Mouse (Mus musculus) adipose tissue, adult 10 weeks (tissue): ENCODE results near the gene Uevld. TPM values are rescaled to one million over a fixed set of nuclear protein-coding genes. Genes with fewer than 3 reads are reported as not detected.

Experiments used
- polyA plus RNA-seq: library from polyadenylated mRNA; stranded (reverse); fragments of 350-450 nt; fragmentation: Illumina TruSeq; extraction: RNeasy Lipid Tissue Mini Kit (QIAGEN cat#74804); gene quantifications from one replicate; pipeline ENCODE4 v1.2.3, GENCODE M21; 2014; ENCODE audit warnings: low read depth, low replicate concordance

Gene Uevld
- polyA plus RNA-seq = 15.0 TPM

DNA sequence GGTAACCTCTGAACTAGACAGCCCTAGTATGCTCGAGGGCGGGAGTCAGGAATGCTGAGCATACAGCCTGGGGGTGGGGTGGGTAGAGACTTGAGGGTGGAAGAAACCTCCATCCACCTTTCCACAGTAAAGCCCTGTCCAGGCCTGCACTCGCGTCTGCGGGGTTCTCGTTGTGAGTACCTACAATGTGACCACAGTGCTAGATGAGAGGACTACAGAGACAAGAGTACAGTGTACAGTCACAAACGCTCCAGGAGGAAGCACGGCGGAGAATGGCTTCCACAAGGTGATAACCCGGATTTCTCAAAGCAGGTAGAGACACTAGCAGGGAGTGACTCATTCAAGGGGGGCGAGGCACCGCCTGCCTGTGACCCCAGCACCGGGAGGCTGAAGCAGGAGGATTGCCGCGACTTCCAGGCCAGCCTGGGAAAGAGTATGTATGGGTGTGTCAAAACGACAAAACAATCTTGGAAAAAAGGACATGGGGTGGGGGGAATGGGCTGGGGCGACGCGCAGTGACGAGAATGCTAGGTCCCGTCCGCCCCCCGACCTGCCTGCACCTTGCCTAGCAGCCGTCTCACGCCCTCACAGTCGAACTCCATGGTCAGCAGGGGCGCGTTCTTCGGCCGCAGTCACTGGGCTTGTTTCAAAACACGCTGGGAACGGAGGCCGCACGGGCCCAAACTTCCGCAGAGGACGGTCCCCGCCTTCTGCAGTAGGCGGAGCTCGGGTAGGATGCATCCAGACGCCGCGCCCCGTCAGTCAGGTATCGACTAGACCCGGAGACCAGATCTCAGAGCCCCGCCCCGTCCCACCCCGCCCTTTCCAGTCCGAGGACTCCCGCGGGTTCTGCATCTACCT, at the start of gene Uevld:
TSS of gene Uevld (minus strand) at position 697 of the 861 bp plus-strand sequence.

DNA sequence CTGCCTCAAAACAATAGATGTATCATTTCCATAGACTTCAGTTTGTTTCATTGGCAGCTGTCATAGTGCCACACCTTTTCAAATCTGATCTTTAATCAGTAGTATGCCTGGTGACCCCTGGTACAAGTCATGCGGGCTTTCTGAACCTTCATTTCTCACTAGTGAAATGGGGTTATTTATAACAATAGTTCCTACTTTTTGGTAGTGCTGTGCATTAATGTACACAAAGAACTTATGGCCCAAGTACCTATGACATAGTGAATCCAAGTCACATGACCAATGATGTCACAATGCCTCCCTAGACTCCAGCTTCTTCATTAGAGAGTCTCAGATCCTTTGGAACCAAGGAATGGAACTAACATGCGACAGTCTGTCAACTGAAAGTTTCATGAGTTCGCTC, 25.0 kb upstream of the Uevld start, which contains the start of gene Gm9999:
TSS of gene Gm9999 (plus strand) at position 301 of the 400 bp plus-strand sequence.

DNA sequence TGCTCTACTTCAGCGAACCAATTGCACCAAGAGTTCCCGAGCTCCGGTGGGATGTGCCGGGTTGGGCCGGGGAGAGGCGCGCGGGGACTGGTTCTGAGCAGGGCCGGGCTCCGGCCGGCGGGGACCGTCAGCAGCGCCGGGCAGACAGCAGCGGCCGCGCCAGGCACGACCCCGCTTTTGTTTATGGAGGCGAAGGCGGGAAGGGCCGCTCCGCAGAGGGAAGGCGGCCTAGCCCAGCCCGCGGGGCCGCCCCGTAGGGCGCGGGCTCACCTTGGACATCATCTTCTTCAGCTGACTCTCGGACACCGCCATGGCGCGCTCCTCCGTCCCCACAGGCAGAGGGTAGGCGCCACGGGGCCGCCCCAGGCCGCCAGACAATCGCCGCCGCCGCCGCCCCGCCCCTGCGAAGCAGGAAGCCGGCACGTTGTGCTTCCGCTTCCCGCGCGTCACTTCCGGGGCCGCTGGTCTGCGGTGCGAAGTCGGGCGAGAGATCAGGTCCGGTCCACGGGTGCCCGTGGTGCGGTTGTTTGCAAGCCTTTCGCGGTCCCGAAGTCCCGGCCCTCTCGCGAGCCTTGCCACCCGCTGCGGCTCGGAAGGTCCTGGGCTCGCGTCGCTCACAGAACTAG, 38.7 kb downstream of the Uevld start, which contains the start of gene Tsg101:
TSS of gene Tsg101 (minus strand) at position 419 of the 626 bp plus-strand sequence.

Other genes with a start within 250 kb of the Uevld start
- gene Saal1, start 247.8 kb downstream of the Uevld start, polyA plus RNA-seq = 6.0 TPM
- gene Saa3, start 242.8 kb downstream of the Uevld start, polyA plus RNA-seq = 8.2 TPM
- not detected for gene Saa4, start 225.9 kb downstream of the Uevld start, polyA plus RNA-seq
- gene Saa1, start 215.5 kb downstream of the Uevld start, polyA plus RNA-seq = 0.63 TPM
- not detected for gene Saa2, start 206.7 kb downstream of the Uevld start, polyA plus RNA-seq
- gene Hps5, start 162.5 kb downstream of the Uevld start, polyA plus RNA-seq = 26.3 TPM
- 25.4 TPM for gene Gtf2h1, start 162.4 kb downstream of the Uevld start, polyA plus RNA-seq
- 398 TPM for gene Ldha, start 117.1 kb downstream of the Uevld start, polyA plus RNA-seq
- 73.9 TPM for gene Ldhc, start 97.3 kb downstream of the Uevld start, polyA plus RNA-seq
- 89.0 TPM for gene Tsg101, start 38.6 kb downstream of the Uevld start, polyA plus RNA-seq
- gene Gm9999, start 25.1 kb upstream of the Uevld start, polyA plus RNA-seq = 45.0 TPM
- gene Spty2d1, start 49.9 kb upstream of the Uevld start, polyA plus RNA-seq = 20.6 TPM
- gene Tmem86a, start 92.1 kb upstream of the Uevld start, polyA plus RNA-seq = 18.6 TPM
- gene Ptpn5, start 175.2 kb upstream of the Uevld start, polyA plus RNA-seq = 51.8 TPM
- not detected for gene Mrgpra6, start 246.4 kb upstream of the Uevld start, polyA plus RNA-seq